Mouse (Mus musculus): Measurements from ENCODE around the gene Cd300lg. TPM values are rescaled to one million over a fixed set of nuclear protein-coding genes. Genes with fewer than 3 reads are reported as not detected.

Gene Cd300lg
- polyA plus RNA-seq, 1 experiment from 2014 or later, result 0.38 TPM

GRCm38 (mm10) chr11:102053847-102054246, 12.5 kb downstream of the Cd300lg start:
- no peak for ATAC-seq (ENCODE audit: low FRiP score)
- Histone ChIP-seq H3K27ac (no peak overlapping the region), H3K36me3 (peaks cover 11% of the 10 kb centered on the region), H3K9ac (no peak overlapping the region), H3K9me3 (no peaks in the 10 kb centered on the region), H3K4me1 (replicated peaks) (no peaks in the 10 kb centered on the region), H3K4me3 (no peak overlapping the region), H3K4me2 (no peak overlapping the region), H3K27me3 (no peaks in the 10 kb centered on the region)
- 28% methylated on average over 9 of the region's 9 CpGs for WGBS

DNA sequence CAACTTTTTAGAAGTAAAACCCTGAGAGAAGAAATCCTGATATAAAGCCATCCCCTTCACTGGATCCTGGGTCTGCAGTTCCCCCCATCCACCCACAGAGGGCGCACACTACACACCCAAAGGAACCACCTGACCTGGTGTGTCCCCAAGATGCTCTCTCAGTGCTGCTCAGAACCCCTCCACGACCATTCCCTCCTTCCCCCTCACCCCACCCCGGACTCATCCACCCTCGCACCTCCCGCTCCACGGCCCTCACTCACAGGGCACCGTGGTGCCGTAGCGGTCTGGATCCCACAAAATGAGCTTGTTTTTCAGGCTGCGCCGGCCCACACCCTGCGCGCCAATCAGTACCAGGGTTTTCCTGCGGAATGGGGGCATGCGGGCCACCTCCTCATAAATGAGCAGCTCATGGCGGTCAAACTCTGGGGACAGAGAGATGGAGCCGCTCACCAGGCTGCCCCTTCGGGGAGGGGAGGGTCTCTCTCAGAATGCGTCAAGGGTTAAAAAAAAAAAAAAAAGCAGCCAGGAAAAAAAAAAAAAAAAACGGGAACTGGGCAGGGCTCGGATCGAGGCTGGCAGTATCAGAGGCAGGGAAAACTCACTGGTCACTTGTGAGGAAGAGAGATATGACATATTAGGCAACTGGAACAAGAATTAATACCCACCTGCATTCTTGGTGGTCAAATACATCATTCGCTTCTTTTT, 20.1 kb downstream of the Cd300lg start:
- Histone ChIP-seq H3K27ac (no peak overlapping the region), H3K9ac (peak overlapping the region; percentile 72), H3K27me3 (peaks cover 19% of the 10 kb centered on the region), H3K9me3 (no peaks in the 10 kb centered on the region), H3K4me3 (peak overlapping the region; percentile 41), H3K36me3 (peaks cover 59% of the 10 kb centered on the region), H3K4me2 (peak overlapping the region; percentile 72), H3K4me1 (replicated peaks) (peaks cover 8% of the 10 kb centered on the region)
- WGBS, result 4% methylated on average over 23 of the region's 23 CpGs
- peak; percentile 65 for ATAC-seq (ENCODE audit: low FRiP score)

- Histone ChIP-seq H3K9me3 (no peaks in the 10 kb centered on the region), H3K9ac (no peak overlapping the region), H3K27me3 (peaks cover 19% of the 10 kb centered on the region), H3K4me3 (no peak overlapping the region), H3K27ac (no peak overlapping the region), H3K36me3 (peaks cover 58% of the 10 kb centered on the region), H3K4me2 (peak overlapping the region; percentile 72; the same call in 1 of the 2 replicates), H3K4me1 (replicated peaks) (peaks cover 10% of the 10 kb centered on the region)
- 24% methylated on average over 16 of the region's 16 CpGs for WGBS
- ATAC-seq (ENCODE audit: low FRiP score), result no peak
Measured at GRCm38 (mm10) chr11:102061941-102062473, 20.7 kb downstream of the Cd300lg start.

GRCm38 (mm10) chr11:102063076-102063475, 21.8 kb downstream of the Cd300lg start:
- H3K27ac ChIP-seq, result no peak overlapping the region
- no peak overlapping the region for H3K9ac ChIP-seq
- ATAC-seq (ENCODE audit: low FRiP score), result no peak
- WGBS, result 83% methylated on average over 13 of the region's 13 CpGs
- no peaks in the 10 kb centered on the region for H3K9me3 ChIP-seq
- no peak overlapping the region for H3K4me3 ChIP-seq
- peaks cover 55% of the 10 kb centered on the region for H3K36me3 ChIP-seq
- H3K4me2 ChIP-seq, result no peak overlapping the region
- H3K27me3 ChIP-seq, result peaks cover 19% of the 10 kb centered on the region
- peaks cover 11% of the 10 kb centered on the region for H3K4me1 ChIP-seq (replicated peaks)

GRCm38 (mm10) chr11:102068969-102069368, 27.7 kb downstream of the Cd300lg start:
- Histone ChIP-seq H3K4me3 (no peak overlapping the region), H3K9ac (no peak overlapping the region), H3K4me2 (no peak overlapping the region), H3K4me1 (replicated peaks) (peaks cover 16% of the 10 kb centered on the region), H3K36me3 (peaks cover 8% of the 10 kb centered on the region), H3K27ac (no peak overlapping the region), H3K9me3 (no peaks in the 10 kb centered on the region), H3K27me3 (no peaks in the 10 kb centered on the region)
- 38% methylated on average over 2 of the region's 2 CpGs for WGBS
- ATAC-seq (ENCODE audit: low FRiP score), result no peak

DNA sequence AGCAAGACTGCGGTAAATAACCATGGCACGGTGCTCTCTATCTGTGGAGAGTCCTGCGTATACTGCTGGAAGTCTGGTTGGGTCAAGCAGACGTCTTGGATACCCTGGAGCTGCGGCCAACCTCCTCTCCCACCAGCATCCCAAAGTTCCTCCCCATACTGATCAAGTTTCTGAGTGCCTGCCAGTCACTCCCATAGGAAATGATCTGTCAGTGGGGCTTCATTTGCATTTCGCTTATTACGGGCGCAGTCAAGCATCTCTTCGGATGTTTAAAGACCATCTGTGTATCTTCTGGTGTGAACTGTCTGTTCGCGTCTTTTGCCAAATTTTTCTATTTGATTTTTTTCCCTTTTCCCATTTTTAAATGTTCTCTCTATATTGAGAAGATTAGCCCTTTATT, 28.3 kb downstream of the Cd300lg start:
- peaks cover 16% of the 10 kb centered on the region for H3K4me1 ChIP-seq (replicated peaks)
- H3K36me3 ChIP-seq, result peaks cover 9% of the 10 kb centered on the region
- no peak overlapping the region for H3K4me2 ChIP-seq
- WGBS, result 53% methylated on average over 11 of the region's 11 CpGs
- no peak overlapping the region for H3K9ac ChIP-seq
- no peak for ATAC-seq (ENCODE audit: low FRiP score)
- H3K27me3 ChIP-seq, result no peaks in the 10 kb centered on the region
- no peak overlapping the region for H3K4me3 ChIP-seq
- no peaks in the 10 kb centered on the region for H3K9me3 ChIP-seq
- no peak overlapping the region for H3K27ac ChIP-seq

GRCm38 (mm10) chr11:102070426-102070825, 29.1 kb downstream of the Cd300lg start:
- no peaks in the 10 kb centered on the region for H3K9me3 ChIP-seq
- no peak overlapping the region for H3K4me3 ChIP-seq
- peak overlapping the region; percentile 10; the same call in 1 of the 2 replicates for H3K27ac ChIP-seq
- 3% methylated on average over 13 of the region's 13 CpGs for WGBS
- H3K4me1 ChIP-seq (replicated peaks), result peaks cover 16% of the 10 kb centered on the region
- H3K36me3 ChIP-seq, result peaks cover 15% of the 10 kb centered on the region
- peak overlapping the region; percentile 25 for H3K4me2 ChIP-seq
- H3K9ac ChIP-seq, result no peak overlapping the region
- no peak for ATAC-seq (ENCODE audit: low FRiP score)
- no peaks in the 10 kb centered on the region for H3K27me3 ChIP-seq

- no peak for ATAC-seq (ENCODE audit: low FRiP score)
- 84% methylated on average over 5 of the region's 5 CpGs for WGBS
- Histone ChIP-seq H3K4me3 (no peak overlapping the region), H3K27me3 (no peaks in the 10 kb centered on the region), H3K4me2 (no peak overlapping the region), H3K36me3 (peaks cover 36% of the 10 kb centered on the region), H3K9ac (no peak overlapping the region), H3K27ac (no peak overlapping the region), H3K4me1 (replicated peaks) (peaks cover 13% of the 10 kb centered on the region), H3K9me3 (no peaks in the 10 kb centered on the region)
Measured at GRCm38 (mm10) chr11:102072729-102073128, 31.4 kb downstream of the Cd300lg start.

- no peaks in the 10 kb centered on the region for H3K27me3 ChIP-seq
- H3K4me1 ChIP-seq (replicated peaks), result peaks cover 13% of the 10 kb centered on the region
- H3K4me2 ChIP-seq, result no peak overlapping the region
- H3K9me3 ChIP-seq, result no peaks in the 10 kb centered on the region
- H3K36me3 ChIP-seq, result peaks cover 45% of the 10 kb centered on the region
- H3K9ac ChIP-seq, result no peak overlapping the region
- no peak overlapping the region for H3K27ac ChIP-seq
- ATAC-seq (ENCODE audit: low FRiP score), result no peak
- H3K4me3 ChIP-seq, result no peak overlapping the region
- 75% methylated on average over 14 of the region's 14 CpGs for WGBS
Measured at GRCm38 (mm10) chr11:102073722-102074121, 32.4 kb downstream of the Cd300lg start.

- Histone ChIP-seq H3K36me3 (peaks cover 45% of the 10 kb centered on the region), H3K4me3 (peak overlapping the region; percentile 43), H3K27me3 (no peaks in the 10 kb centered on the region), H3K27ac (peak overlapping the region; percentile 24), H3K9me3 (no peaks in the 10 kb centered on the region), H3K4me2 (peak overlapping the region; percentile 80), H3K9ac (peak overlapping the region; percentile 75), H3K4me1 (replicated peaks) (peaks cover 38% of the 10 kb centered on the region)
- WGBS, result under 1% methylated on average over 18 of the region's 18 CpGs
- peak; percentile 76 for ATAC-seq (ENCODE audit: low FRiP score)
Measured at GRCm38 (mm10) chr11:102082322-102082721, 41.0 kb downstream of the Cd300lg start.

- H3K36me3 ChIP-seq, result peaks cover 36% of the 10 kb centered on the region
- no peak for ATAC-seq (ENCODE audit: low FRiP score)
- H3K4me2 ChIP-seq, result peak overlapping the region; percentile 80
- H3K4me3 ChIP-seq, result no peak overlapping the region
- H3K27ac ChIP-seq, result peak overlapping the region; percentile 24
- H3K9ac ChIP-seq, result no peak overlapping the region
- H3K9me3 ChIP-seq, result no peaks in the 10 kb centered on the region
- H3K27me3 ChIP-seq, result no peaks in the 10 kb centered on the region
- peaks cover 38% of the 10 kb centered on the region for H3K4me1 ChIP-seq (replicated peaks)
- WGBS, result 42% methylated on average over 4 of the region's 4 CpGs
Measured at GRCm38 (mm10) chr11:102083193-102083592, 41.9 kb downstream of the Cd300lg start.

DNA sequence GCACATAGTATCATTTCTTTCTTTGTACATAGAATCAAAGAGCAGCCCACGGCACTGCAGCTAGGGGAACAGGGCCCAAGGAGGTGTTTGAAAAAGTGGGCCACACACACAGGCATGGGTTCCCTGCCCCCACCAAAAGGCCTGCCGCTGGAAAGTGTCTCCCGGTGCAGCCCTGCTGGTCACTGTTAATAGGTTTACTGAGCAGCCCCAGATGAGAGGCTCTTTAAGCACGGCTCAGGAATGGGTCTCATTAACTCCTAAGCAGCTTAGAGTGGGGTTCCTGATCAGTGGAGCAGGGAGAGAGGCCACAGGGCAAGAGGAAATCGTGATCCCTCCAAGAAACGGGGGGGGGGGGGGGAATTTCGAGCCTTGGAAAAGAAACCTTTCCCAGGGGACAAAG, 42.9 kb downstream of the Cd300lg start:
- peaks cover 43% of the 10 kb centered on the region for H3K4me1 ChIP-seq (replicated peaks)
- H3K4me2 ChIP-seq, result no peak overlapping the region
- H3K4me3 ChIP-seq, result no peak overlapping the region
- 50% methylated on average over 7 of the region's 7 CpGs for WGBS
- H3K27me3 ChIP-seq, result no peaks in the 10 kb centered on the region
- no peak overlapping the region for H3K27ac ChIP-seq
- H3K9me3 ChIP-seq, result no peaks in the 10 kb centered on the region
- H3K36me3 ChIP-seq, result peaks cover 27% of the 10 kb centered on the region
- no peak overlapping the region for H3K9ac ChIP-seq
- ATAC-seq (ENCODE audit: low FRiP score), result no peak

GRCm38 (mm10) chr11:102086331-102086730, 45.0 kb downstream of the Cd300lg start:
- WGBS, result 23% methylated on average over 3 of the region's 3 CpGs
- peaks cover 48% of the 10 kb centered on the region for H3K4me1 ChIP-seq (replicated peaks)

More at GRCm38 (mm10) chr11:102086331-102086730, 45.0 kb downstream of the Cd300lg start:
- no peaks in the 10 kb centered on the region for H3K27me3 ChIP-seq
- peak overlapping the region; percentile 81 for H3K4me2 ChIP-seq
- no peak for ATAC-seq (ENCODE audit: low FRiP score)
- no peaks in the 10 kb centered on the region for H3K9me3 ChIP-seq
- H3K36me3 ChIP-seq, result peaks cover 12% of the 10 kb centered on the region
- H3K9ac ChIP-seq, result peak overlapping the region; percentile 82; the same call in 1 of the 2 replicates
- peak overlapping the region; percentile 72 for H3K4me3 ChIP-seq
- H3K27ac ChIP-seq, result peak overlapping the region; percentile 98

Measured in hindbrain, embryonic 13.5 days (tissue).